Mouse (Mus musculus) heart, embryonic 11.5 days (tissue): Measurements from ENCODE around the gene Frk. TPM values are rescaled to one million over a fixed set of nuclear protein-coding genes. Genes with fewer than 3 reads are reported as not detected.
"Not testable (repeated sequence)": the region's sequence is repeated elsewhere in the genome, so short reads cannot be mapped to it uniquely, and the experiment has no call there.

Experiments
- ATAC-seq: fragments of 200-750 bp; cut with Nextera tagmentation; replicated peaks from 2 replicates; pipeline ENCODE4 v1.8.0; 2017; ENCODE audit warnings: moderate library complexity; ENCODE audit not compliant: insufficient number of reproducible peaks, low FRiP score, low TSS enrichment
- H3K27ac ChIP-seq: fragments of 300-500 bp; sonication (generic); 2 replicates; pipeline ENCODE4 v1.5.1; 2014; ENCODE audit warnings: mild to moderate bottlenecking, low read depth, low read length
- H3K27me3 ChIP-seq: fragments of 300-500 bp; sonication (generic); 2 replicates; pipeline ENCODE4 v1.6.1; 2014; ENCODE audit warnings: mild to moderate bottlenecking, low read length, mixed read lengths; ENCODE audit not compliant: control insufficient read depth, insufficient read depth
- H3K36me3 ChIP-seq: fragments of 300-500 bp; sonication (generic); 2 replicates; pipeline ENCODE4 v1.6.1; 2014; ENCODE audit warnings: mild to moderate bottlenecking, low read length, moderate library complexity, mixed read lengths; ENCODE audit not compliant: control insufficient read depth, insufficient read depth
- H3K4me1 ChIP-seq: fragments of 300-500 bp; sonication (generic); 2 replicates; pipeline ENCODE4 v1.6.1; 2014; ENCODE audit warnings: low read length; ENCODE audit not compliant: control insufficient read depth, insufficient read depth
- H3K4me2 ChIP-seq: fragments of 300-500 bp; sonication (generic); 2 replicates; pipeline ENCODE4 v1.6.1; 2014; ENCODE audit warnings: mild to moderate bottlenecking, moderate library complexity
- H3K4me3 ChIP-seq: fragments of 300-500 bp; sonication (generic); 2 replicates; pipeline ENCODE4 v1.5.1; 2014; ENCODE audit warnings: low read depth, low read length
- H3K9ac ChIP-seq: fragments of 300-500 bp; sonication (generic); 2 replicates; pipeline ENCODE4 v1.6.1; 2014; ENCODE audit warnings: mild to moderate bottlenecking, low read depth, low read length, moderate library complexity
- H3K9me3 ChIP-seq: fragments of 300-500 bp; sonication (generic); replicated peaks from 2 replicates; pipeline ENCODE4 v1.6.1; 2016; ENCODE audit warnings: low read length; ENCODE audit not compliant: control insufficient read depth
- WGBS: fragments of 180-500 bp; shearing (Covaris S2); extraction: QIAGEN DNeasy Blood & Tissue Kit; methylation state at CpG from one replicate; pipeline ENCODE4 v1.1.7; 2014; ENCODE audit not compliant: insufficient replicate concordance; 5-methylcytosine and 5-hydroxymethylcytosine counted together
- polyA plus RNA-seq: library from polyadenylated mRNA; unstranded; fragments of >200 nt; fragmentation: Nextera tagmentation; extraction: Ambion mirVana; gene quantifications from 2 replicates; pipeline ENCODE4 v1.2.1, GENCODE M21; 2014

The Frk gene
- polyA plus RNA-seq, 1 experiment from 2014 or later, result 5.9 TPM

DNA sequence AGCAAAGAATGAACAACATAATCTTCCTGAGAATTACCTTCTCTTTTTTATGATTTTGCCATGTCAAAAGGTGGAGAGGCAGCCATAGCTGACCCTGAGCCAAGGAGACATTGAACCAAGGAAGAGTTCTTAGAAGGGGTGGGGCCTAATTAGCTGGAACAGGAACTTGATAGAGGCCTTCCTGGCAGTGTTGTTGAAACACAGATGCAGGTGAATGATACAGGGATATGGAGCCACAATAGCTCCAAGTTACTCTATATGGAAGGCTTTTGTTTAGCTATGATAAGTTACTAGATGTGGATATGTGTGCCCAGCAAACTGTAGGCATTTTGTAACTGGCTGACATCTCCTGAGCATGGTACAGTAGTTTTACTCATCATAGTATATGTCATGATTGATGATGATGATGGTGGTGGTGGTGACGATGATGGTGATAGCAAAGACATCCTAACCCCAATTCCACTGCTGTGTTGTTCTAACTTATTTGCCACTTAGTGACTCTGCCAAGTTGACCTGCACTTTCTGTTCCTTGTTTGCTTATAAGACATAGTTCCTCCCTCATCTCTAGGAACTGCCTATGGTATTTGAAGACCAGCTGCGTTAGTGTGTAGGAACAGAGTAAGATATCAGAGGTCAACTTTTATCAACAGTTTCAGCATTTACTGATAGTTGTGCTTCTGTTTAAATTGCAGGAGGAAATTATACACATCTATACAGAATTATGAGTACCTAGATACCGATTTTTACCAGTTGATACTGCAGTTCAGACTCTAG lies 58.7 kb downstream of the Frk start:
- no peaks in the 10 kb centered on the region for H3K4me1 ChIP-seq
- no peak for ATAC-seq
- no peaks in the 10 kb centered on the region for H3K9me3 ChIP-seq
- H3K27ac ChIP-seq, result no peak overlapping the region
- no peak overlapping the region for H3K4me2 ChIP-seq
- H3K36me3 ChIP-seq, result no peaks in the 10 kb centered on the region
- H3K4me3 ChIP-seq, result no peak overlapping the region
- WGBS, result 70% methylated on average over 3 of the region's 3 CpGs
- no peaks in the 10 kb centered on the region for H3K27me3 ChIP-seq
- no peak overlapping the region for H3K9ac ChIP-seq

DNA sequence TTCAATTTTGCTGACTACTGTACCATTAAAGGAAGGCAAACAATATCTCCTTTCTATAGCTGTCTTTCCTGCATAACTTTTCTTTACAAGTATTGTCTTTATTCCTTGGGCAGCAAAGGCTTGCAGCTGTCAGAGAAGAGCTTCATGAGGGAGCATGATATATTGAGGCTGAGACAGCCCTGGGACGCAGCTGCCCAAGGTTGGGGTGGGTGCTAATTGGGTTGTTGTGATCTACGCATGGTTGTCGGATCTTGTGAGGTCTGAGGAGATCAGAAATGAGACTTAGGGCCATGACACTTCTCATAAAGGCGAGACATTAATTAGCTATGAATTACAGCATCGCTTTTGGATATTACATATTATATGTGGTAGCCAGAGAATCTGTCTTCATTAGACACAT lies 67.4 kb downstream of the Frk start:
- Histone ChIP-seq H3K27ac (no peak overlapping the region), H3K4me2 (no peak overlapping the region), H3K27me3 (no peaks in the 10 kb centered on the region), H3K9ac (no peak overlapping the region), H3K9me3 (no peaks in the 10 kb centered on the region), H3K36me3 (no peaks in the 10 kb centered on the region), H3K4me1 (no peaks in the 10 kb centered on the region), H3K4me3 (no peak overlapping the region)
- no peak for ATAC-seq
- WGBS, result 71% methylated on average over 5 of the region's 5 CpGs

DNA sequence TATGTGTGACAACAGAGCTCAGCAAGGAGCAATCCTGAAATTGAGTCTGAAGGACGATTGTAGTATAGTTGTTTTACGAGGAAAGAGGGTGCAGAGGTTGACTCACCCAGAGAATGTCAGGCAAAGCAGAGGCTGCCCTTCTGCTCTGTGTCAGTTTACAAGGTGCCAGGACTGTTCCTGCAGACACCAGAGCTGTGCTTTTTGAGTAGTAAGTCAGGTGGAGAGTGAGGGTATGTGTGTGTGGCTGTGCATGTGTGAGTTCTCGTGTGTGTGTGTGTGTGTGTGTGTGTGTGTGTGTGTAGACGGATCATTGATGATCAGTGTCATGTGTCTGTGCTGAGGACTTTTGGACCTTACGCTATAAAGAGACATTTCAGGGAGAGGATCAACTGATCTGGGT lies 68.4 kb downstream of the Frk start:
- WGBS, result 72% methylated on average over 5 of the region's 5 CpGs

DNA sequence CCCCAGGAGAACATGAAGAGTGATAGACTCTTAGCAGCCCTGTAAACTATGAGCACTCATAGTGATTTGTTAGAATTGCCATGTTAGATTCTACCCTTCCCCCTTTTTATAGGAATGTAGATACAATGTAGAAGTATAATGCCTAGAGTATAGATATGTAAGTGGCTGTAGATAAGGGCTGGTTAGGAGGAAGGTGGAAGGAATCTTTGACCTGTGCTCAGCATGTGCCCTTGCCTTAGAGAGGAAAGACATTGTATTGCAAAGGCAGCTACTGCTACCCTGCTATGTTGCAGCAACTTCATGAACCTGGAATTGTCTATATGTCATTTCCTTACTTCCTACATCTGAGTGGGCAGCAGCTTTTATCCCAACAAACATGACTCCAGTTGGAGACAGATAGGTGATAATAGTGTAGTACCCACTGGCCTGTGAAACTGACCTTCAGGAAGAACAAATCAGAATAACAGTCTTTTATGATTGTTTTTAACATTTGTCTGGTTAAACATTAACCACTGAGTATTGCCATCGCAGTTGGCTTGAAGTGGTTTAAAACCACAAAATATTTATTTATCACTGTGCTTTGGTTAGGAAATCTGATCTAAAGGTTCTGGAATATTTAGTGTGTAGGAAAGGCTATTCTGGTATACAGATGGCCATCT lies 80.4 kb downstream of the Frk start:
- 89% methylated on average over 1 of the region's 1 CpGs for WGBS
- Histone ChIP-seq H3K27ac (no peak overlapping the region), H3K9ac (no peak overlapping the region), H3K27me3 (no peaks in the 10 kb centered on the region), H3K4me3 (no peak overlapping the region), H3K36me3 (no peaks in the 10 kb centered on the region), H3K4me2 (no peak overlapping the region), H3K9me3 (no peaks in the 10 kb centered on the region), H3K4me1 (no peaks in the 10 kb centered on the region)
- no peak for ATAC-seq

More for the DNA sequence above, 68.4 kb downstream of the Frk start:
- no peak overlapping the region for H3K9ac ChIP-seq
- H3K9me3 ChIP-seq, result no peaks in the 10 kb centered on the region
- no peak overlapping the region for H3K4me3 ChIP-seq
- ATAC-seq, result no peak
- no peak overlapping the region for H3K27ac ChIP-seq
- no peaks in the 10 kb centered on the region for H3K36me3 ChIP-seq
- no peaks in the 10 kb centered on the region for H3K4me1 ChIP-seq
- H3K4me2 ChIP-seq, result no peak overlapping the region
- no peaks in the 10 kb centered on the region for H3K27me3 ChIP-seq

DNA sequence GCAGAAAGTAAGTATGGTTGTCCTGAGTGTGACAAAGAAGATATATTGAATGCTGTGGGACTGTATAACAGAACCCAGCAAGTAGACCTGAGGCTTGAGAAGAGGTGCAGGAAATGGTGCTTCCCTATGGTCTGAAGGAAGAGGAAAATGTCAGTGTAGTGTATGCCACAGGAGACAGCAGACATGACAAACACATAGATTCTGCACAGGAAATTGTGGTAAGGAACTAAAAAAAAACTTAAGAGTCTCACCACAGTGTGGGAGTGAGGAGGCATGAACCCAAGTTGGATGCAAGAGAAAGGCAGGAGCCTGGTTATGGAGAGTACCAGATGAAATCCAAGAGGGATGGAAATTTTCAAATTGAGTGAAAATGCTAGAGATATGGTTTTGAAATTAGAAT lies 132.3 kb downstream of the Frk start:
- H3K4me1 ChIP-seq, result no peaks in the 10 kb centered on the region
- H3K27me3 ChIP-seq, result no peaks in the 10 kb centered on the region
- H3K27ac ChIP-seq, result no peak overlapping the region
- H3K4me3 ChIP-seq, result no peak overlapping the region
- ATAC-seq, result no peak
- H3K9me3 ChIP-seq, result no peaks in the 10 kb centered on the region
- H3K36me3 ChIP-seq, result no peaks in the 10 kb centered on the region
- H3K9ac ChIP-seq, result no peak overlapping the region
- H3K4me2 ChIP-seq, result no peak overlapping the region

DNA sequence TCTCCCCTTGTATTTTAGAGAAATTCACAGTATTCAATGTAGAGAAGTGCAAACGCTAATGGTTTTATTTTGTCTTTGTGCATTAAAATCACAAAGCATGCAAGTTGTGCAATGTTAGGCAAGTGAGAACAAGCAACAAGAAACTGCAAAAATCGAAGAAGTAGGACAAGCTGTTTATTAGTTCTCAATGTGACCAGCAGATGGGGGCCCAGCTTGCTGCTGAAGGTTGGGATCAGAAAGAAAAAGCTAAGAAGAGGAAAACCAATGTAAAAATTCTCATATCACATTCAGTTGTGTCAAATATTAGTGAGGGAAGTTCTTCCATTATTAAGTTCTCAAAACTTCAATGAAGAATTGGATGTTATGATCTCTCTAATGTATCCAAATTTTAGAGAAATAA lies 134.0 kb downstream of the Frk start:
- Histone ChIP-seq H3K27me3 (no peaks in the 10 kb centered on the region), H3K4me3 (no peak overlapping the region), H3K27ac (no peak overlapping the region), H3K9me3 (no peaks in the 10 kb centered on the region), H3K4me2 (no peak overlapping the region), H3K36me3 (no peaks in the 10 kb centered on the region), H3K9ac (no peak overlapping the region), H3K4me1 (no peaks in the 10 kb centered on the region)
- no peak for ATAC-seq
- WGBS, result 52% methylated on average over 2 of the region's 2 CpGs

DNA sequence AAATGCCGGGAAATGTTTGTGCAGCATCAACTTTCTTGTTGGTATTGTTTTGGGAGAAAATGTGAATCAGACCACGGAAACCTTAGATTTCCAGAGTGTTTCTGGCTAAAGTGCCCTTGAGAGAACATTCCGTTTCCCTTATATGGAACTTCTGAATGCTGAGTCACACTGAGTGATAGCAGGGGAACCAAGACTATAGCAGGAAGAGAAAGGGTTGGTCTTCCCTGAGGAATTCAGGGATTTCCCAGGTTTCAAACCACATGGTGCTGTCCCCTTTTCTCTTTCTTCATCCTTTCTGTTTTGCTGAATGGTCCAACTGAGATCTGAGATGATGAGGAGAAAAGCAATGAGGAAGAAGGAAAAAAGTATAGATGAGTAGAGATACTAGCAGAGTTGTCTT lies 135.3 kb downstream of the Frk start:
- Histone ChIP-seq H3K27ac (no peak overlapping the region), H3K4me1 (no peaks in the 10 kb centered on the region), H3K36me3 (no peaks in the 10 kb centered on the region), H3K4me3 (no peak overlapping the region), H3K27me3 (no peaks in the 10 kb centered on the region), H3K9me3 (no peaks in the 10 kb centered on the region), H3K9ac (no peak overlapping the region), H3K4me2 (no peak overlapping the region)
- WGBS, result 50% methylated on average over 3 of the region's 3 CpGs
- no peak for ATAC-seq

DNA sequence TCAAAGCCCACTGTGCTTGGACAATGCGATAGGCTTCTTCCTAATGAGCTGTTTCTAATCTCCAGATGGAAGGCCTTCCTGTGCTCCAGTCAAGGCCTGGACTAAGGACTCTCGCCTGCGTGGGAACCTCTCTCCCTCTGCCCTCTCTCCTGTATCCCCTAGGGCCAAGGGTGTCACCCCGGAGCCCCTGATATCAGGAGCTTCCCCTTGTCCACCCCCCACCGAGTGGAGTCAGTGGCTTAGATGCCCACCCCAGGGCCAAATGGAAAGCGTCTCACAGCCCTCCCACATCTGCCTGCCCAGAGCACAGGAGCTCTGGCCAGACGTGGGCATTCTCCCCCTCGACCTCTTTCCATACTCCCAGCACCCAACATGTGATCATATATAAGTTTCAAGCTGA lies 137.3 kb downstream of the Frk start:
- not testable (repeated sequence) for H3K9me3 ChIP-seq, H3K4me2 ChIP-seq, ATAC-seq, H3K27me3 ChIP-seq, H3K9ac ChIP-seq, H3K4me3 ChIP-seq, H3K4me1 ChIP-seq, H3K27ac ChIP-seq, H3K36me3 ChIP-seq
- 64% methylated on average over 8 of the region's 8 CpGs for WGBS

DNA sequence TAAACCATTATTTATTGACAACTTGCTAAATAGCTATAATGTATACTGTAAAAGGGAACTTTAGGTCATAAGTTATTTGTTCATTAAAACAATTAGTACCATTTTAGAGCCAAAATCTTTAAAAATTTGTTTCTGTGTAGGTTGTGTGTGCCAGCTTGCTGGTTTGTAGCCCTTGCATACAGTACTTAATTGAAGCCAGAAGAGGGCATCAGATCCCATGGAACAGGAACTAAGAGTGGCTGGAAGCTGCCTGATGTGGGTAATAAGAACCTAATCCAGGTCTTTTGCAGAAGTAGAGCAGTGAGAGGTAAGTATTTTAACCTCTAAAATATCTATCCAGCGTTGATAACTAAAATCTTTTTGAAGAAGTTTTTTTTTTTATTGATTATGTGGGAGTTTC lies 155.0 kb downstream of the Frk start:
- Histone ChIP-seq H3K9me3 (no peaks in the 10 kb centered on the region), H3K27ac (no peak overlapping the region), H3K4me2 (no peak overlapping the region), H3K4me1 (no peaks in the 10 kb centered on the region), H3K4me3 (no peak overlapping the region), H3K27me3 (no peaks in the 10 kb centered on the region), H3K9ac (no peak overlapping the region), H3K36me3 (no peaks in the 10 kb centered on the region)
- WGBS, result 47% methylated on average over 1 of the region's 1 CpGs
- no peak for ATAC-seq
